Comparison of ENCODE assay signal across 14 mouse cellular contexts in the genomic region with DNA sequence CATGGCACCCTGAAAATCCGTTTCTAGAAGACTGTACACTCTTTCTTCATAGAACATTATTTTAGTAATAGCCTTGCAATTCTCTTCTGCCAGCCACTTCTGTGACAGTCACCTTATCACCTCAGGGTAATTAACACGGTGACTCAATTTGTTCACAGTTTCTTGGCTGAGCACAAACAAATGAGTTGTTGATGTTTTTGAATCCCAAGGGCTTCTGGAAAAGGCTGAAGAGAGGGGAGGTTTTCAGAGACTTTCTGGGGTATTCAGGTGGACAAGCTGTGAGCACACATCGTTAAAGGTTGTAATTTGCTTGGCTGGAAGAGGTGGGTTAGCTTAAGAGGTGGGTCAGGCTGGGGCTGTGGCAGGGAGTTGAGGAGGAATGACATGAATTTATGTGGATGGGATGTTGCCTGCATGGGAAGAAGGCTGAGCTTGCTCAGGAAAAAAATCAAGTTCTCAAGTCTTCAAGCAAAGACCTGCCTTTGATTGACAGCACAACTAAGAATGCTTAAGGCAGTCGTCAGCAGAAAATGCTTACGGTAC.
"Had no signal": no experiment of that assay in that cellular context is flagged by ENCODE, and none has a peak within 500 bp of the region (broad histone marks: within the 10 kb centered on the region; RNA-seq: fewer than 3 reads in every experiment).

No protein-coding gene starts in this region.

- ATAC-seq: midbrain, embryonic 15.5 days had no signal

- H3K27me3 ChIP-seq: liver, embryonic 15.5 days; megakaryocyte, embryonic 14.5 days; midbrain, embryonic 15.5 days; stomach, embryonic 15.5 days had no signal

- H3K4me3 ChIP-seq: left cerebral cortex, adult 2 months; limb, embryonic 10.5 days; liver, embryonic 15.5 days; megakaryocyte, embryonic 14.5 days; midbrain, embryonic 15.5 days; stomach, embryonic 15.5 days had no signal

- H3K4me2 ChIP-seq: liver, embryonic 11.5 days; liver, embryonic 15.5 days; midbrain, embryonic 11.5 days; midbrain, embryonic 15.5 days; stomach, embryonic 15.5 days had no signal

- H3K4me1 ChIP-seq: liver, embryonic 15.5 days; megakaryocyte, embryonic 14.5 days; midbrain, embryonic 15.5 days; stomach, embryonic 15.5 days had no signal

- H3K9ac ChIP-seq: liver, embryonic 15.5 days; midbrain, embryonic 15.5 days; stomach, embryonic 15.5 days had no signal

- DNase-seq: kidney, adult 2 months; kidney, postnatal 25 days; lung, adult 2 months; retina, postnatal 1 day; thymus, postnatal 4 days had no signal

- H3K27ac ChIP-seq: left cerebral cortex, adult 2 months; limb, embryonic 10.5 days; liver, embryonic 15.5 days; macrophage; midbrain, embryonic 15.5 days; stomach, embryonic 15.5 days had no signal

- H3K9me3 ChIP-seq: limb, embryonic 10.5 days; liver, embryonic 15.5 days; megakaryocyte, embryonic 14.5 days; midbrain, embryonic 15.5 days; stomach, embryonic 15.5 days had no signal

- H3K36me3 ChIP-seq: limb, embryonic 10.5 days; liver, embryonic 15.5 days; midbrain, embryonic 15.5 days; stomach, embryonic 15.5 days had no signal
